Mouse (Mus musculus) CH12.LX (cell line): ENCODE data around the gene Apex1. TPM values are rescaled to one million over a fixed set of nuclear protein-coding genes. Genes with fewer than 3 reads are reported as not detected.
"Not testable (repeated sequence)": the region's sequence is repeated elsewhere in the genome, so short reads cannot be mapped to it uniquely, and the experiment has no call there.

ENCODE experiments used
- DNase-seq: peaks from one replicate; pipeline ENCODE4 v3.0.0-alpha.2; 2013; ENCODE audit errors: extremely low read depth
- H3K27ac ChIP-seq: 2 replicates; pipeline ENCODE4 v1.5.1; 2012; ENCODE audit warnings: low read depth, mild to moderate bottlenecking, control low read depth, moderate library complexity; ENCODE audit not compliant: insufficient read depth
- H3K27me3 ChIP-seq: replicated peaks from 2 replicates; pipeline ENCODE3; 2012; ENCODE audit warnings: inconsistent platforms
- H3K36me3 ChIP-seq, 2 experiments: replicated peaks in 1 of 2; 2 replicates each; pipeline versions ENCODE3 to v1.6.1; 2012; ENCODE audit warnings: inconsistent platforms in 1 of 2, low read length in 1 of 2, mild to moderate bottlenecking in 1 of 2, mixed read lengths in 1 of 2, moderate library complexity in 1 of 2; ENCODE audit not compliant: control insufficient read depth in 1 of 2, insufficient read depth in 1 of 2
- H3K4me1 ChIP-seq, 2 experiments: 2 replicates each; pipeline ENCODE4 v1.6.1; 2012; ENCODE audit warnings: inconsistent platforms in 1 of 2, moderate library complexity in 1 of 2; ENCODE audit not compliant: insufficient read depth in 2 of 2, control insufficient read depth in 1 of 2
- H3K4me2 ChIP-seq: 2 replicates; pipeline ENCODE4 v1.6.1; 2012; ENCODE audit warnings: low read depth, mild to moderate bottlenecking, control low read depth; ENCODE audit not compliant: poor library complexity, insufficient read depth, severe bottlenecking
- H3K4me3 ChIP-seq, 3 experiments: fragments of 150-350 bp in 1 of 3; sonication (generic) in 1 of 3; replicated peaks in 1 of 3; 2 replicates each; pipeline versions ENCODE3 to v1.5.1; 2011 to 2012; ENCODE audit warnings: low read depth in 2 of 3, low read length in 2 of 3, mild to moderate bottlenecking in 2 of 3, moderate library complexity in 2 of 3, control low read depth in 1 of 3, improper control_type of control experiment in 1 of 3, inconsistent platforms in 1 of 3, mixed read lengths in 1 of 3; ENCODE audit not compliant: poor library complexity in 1 of 3
- H3K79me2 ChIP-seq: replicated peaks from 2 replicates; pipeline ENCODE4 v1.6.1; 2012; ENCODE audit warnings: mild to moderate bottlenecking, moderate library complexity; ENCODE audit not compliant: control insufficient read depth, poor library complexity, insufficient read depth, severe bottlenecking; ENCODE audit errors: extremely low read depth
- H3K9ac ChIP-seq: 2 replicates; pipeline ENCODE4 v1.6.1; 2012; ENCODE audit warnings: low read depth, mild to moderate bottlenecking, control low read depth, moderate library complexity; ENCODE audit not compliant: insufficient read depth
- H3K9me3 ChIP-seq: replicated peaks from 2 replicates; pipeline ENCODE3; 2012; ENCODE audit warnings: low read length, inconsistent platforms, mixed read lengths
- CHD1 ChIP-seq: IDR thresholded peaks from 2 replicates; pipeline ENCODE4 v1.6.1; 2012; ENCODE audit warnings: low read depth, low read length, improper control_type of control experiment, inconsistent platforms
- HCFC1 ChIP-seq: IDR thresholded peaks from 2 replicates; pipeline ENCODE4 v1.6.1; 2012; ENCODE audit warnings: low read depth, mild to moderate bottlenecking, inconsistent platforms, low read length, improper control_type of control experiment
- MAX ChIP-seq: IDR thresholded peaks from 2 replicates; pipeline ENCODE4 v1.6.1; 2011; ENCODE audit warnings: low read length, improper control_type of control experiment
- MEF2A ChIP-seq: IDR thresholded peaks from 2 replicates; pipeline ENCODE4 v1.6.1; 2014; ENCODE audit warnings: low read depth, mild to moderate bottlenecking, inconsistent platforms, low read length, improper control_type of control experiment, borderline replicate concordance
- MYC ChIP-seq: IDR thresholded peaks from 2 replicates; pipeline ENCODE4 v1.6.1; 2011; ENCODE audit warnings: low read depth, mild to moderate bottlenecking, improper control_type of control experiment, low read length
- NELFE ChIP-seq: IDR thresholded peaks from 2 replicates; pipeline ENCODE4 v1.6.1; 2011; ENCODE audit warnings: low read depth, low read length, improper control_type of control experiment
- SIN3A ChIP-seq: IDR thresholded peaks from 2 replicates; pipeline ENCODE4 v1.6.1; 2012; ENCODE audit warnings: low read length, improper control_type of control experiment, inconsistent platforms
- SMC3 ChIP-seq: IDR thresholded peaks from 2 replicates; pipeline ENCODE4 v1.6.1; 2011; ENCODE audit warnings: low read depth, low read length, improper control_type of control experiment
- UBTF ChIP-seq: IDR thresholded peaks from 2 replicates; pipeline ENCODE4 v1.6.1; 2012; ENCODE audit warnings: low read depth, mild to moderate bottlenecking, inconsistent platforms, low read length, improper control_type of control experiment, moderate library complexity
- ZMIZ1 ChIP-seq: IDR thresholded peaks from 2 replicates; pipeline ENCODE4 v1.6.1; 2012; ENCODE audit warnings: low read depth, mild to moderate bottlenecking, inconsistent platforms, low read length, improper control_type of control experiment
- dilution Hi-C: fragments of 300-500 bp; cut with MboI; formaldehyde crosslinking; loops from 2 replicates; pipeline ENCODE4 v1.14.3; 2020; ENCODE audit warnings: low sequenced_read_pairs; ENCODE audit not compliant: extremely low pct_unique_long_range_greater_than_20kb, extremely low pct_ligation_motif_present
- in situ Hi-C: fragments of 300-500 bp; cut with MboI; formaldehyde crosslinking; loops from 3 replicates; pipeline ENCODE4 v1.14.3; 2019; ENCODE audit warnings: low sequenced_read_pairs, low pct_ligation_motif_present, low pct_unique_long_range_greater_than_20kb, mixed read lengths
- polyA plus RNA-seq: library from polyadenylated mRNA; unstranded; fragments of >175 nt; gene quantifications from 2 replicates; pipeline ENCODE4 v1.2.1, GENCODE M21; 2012; ENCODE audit warnings: low read depth; ENCODE audit not compliant: insufficient read length
- total RNA-seq, 2 experiments: library from RNA; depleted of rRNA; stranded (reverse); fragments of 300-350 nt in 1 of 2; fragments of >200 nt in 1 of 2; gene quantifications; 2 replicates each; pipeline ENCODE4 v1.2.3; 2012 to 2014

Gene Apex1
- total and polyA plus RNA-seq, 3 experiments, result 178 to 427 (median 353) TPM

GRCm38 (mm10) chr14:50944668-50945033 lies 19.9 kb downstream of the Apex1 start:
- H3K9me3 ChIP-seq, in situ Hi-C loops, H3K27me3 ChIP-seq, H3K4me1 ChIP-seq, dilution Hi-C loops, H3K79me2 ChIP-seq: not testable (repeated sequence)
- TF ChIP-seq MAX (0 out of 2 replicates have a peak, but pooled peaks have one; percentile 34), MYC (0 out of 2 replicates have a peak, but pooled peaks have one; percentile 37), HCFC1 (peak; percentile 26; the same call in 1 of the 2 replicates), SIN3A (peak; percentile 67), SMC3 (peak; percentile 0; the same call in 1 of the 2 replicates), ZMIZ1 (peak; percentile 0; the same call in 1 of the 2 replicates), MEF2A (peak; percentile 39; the same call in 1 of the 2 replicates), CHD1 (0 out of 2 replicates have a peak, but pooled peaks have one; percentile 43), NELFE (peak; percentile 7; the same call in 1 of the 2 replicates), UBTF (peak; percentile 75; the same call in 1 of the 2 replicates)
- Histone ChIP-seq H3K9ac (peak overlapping the region; percentile 80), H3K36me3 (peaks cover 9 to 12% of the 10 kb centered on the region in 2 experiments), H3K4me3 (peak overlapping the region; percentile 53 to 96 (median 74)), H3K4me2 (peak overlapping the region; percentile 89; the same call in 1 of the 2 replicates), H3K27ac (peak overlapping the region; percentile 56)
- DNase-seq, result peak; percentile 37

GRCm38 (mm10) chr14:50945081-50945480 lies 20.3 kb downstream of the Apex1 start:
- H3K4me1 ChIP-seq, H3K79me2 ChIP-seq, in situ Hi-C loops, DNase-seq, H3K27ac ChIP-seq, H3K9me3 ChIP-seq, H3K27me3 ChIP-seq, dilution Hi-C loops: not testable (repeated sequence)
- Histone ChIP-seq H3K36me3 (peaks cover 10 to 13% of the 10 kb centered on the region in 2 experiments), H3K4me3 (peak overlapping the region; percentile 53 to 96 (median 74)), H3K4me2 (peak overlapping the region; percentile 89; the same call in 1 of the 2 replicates), H3K9ac (peak overlapping the region; percentile 80)
- TF ChIP-seq CHD1, result 0 out of 2 replicates have a peak, but pooled peaks have one; percentile 29

GRCm38 (mm10) chr14:50945526-50945925 lies 20.8 kb downstream of the Apex1 start:
- Histone ChIP-seq H3K9ac (peak overlapping the region; percentile 80), H3K4me3 (peak overlapping the region; percentile 53 to 96 (median 74)), H3K4me2 (peak overlapping the region; percentile 89), H3K36me3 (peaks cover 11 to 15% of the 10 kb centered on the region in 2 experiments)
- H3K9me3 ChIP-seq, H3K4me1 ChIP-seq, H3K27ac ChIP-seq, H3K79me2 ChIP-seq, H3K27me3 ChIP-seq, DNase-seq, dilution Hi-C loops, in situ Hi-C loops: not testable (repeated sequence)
